Mouse (Mus musculus) embryonic fibroblast, embryonic 13.5 days (primary cell): ENCODE data around the gene Strn.

Experiments
- CTCF ChIP-seq: IDR thresholded peaks from 2 replicates; pipeline ENCODE4 v1.5.1; 2011; ENCODE audit warnings: mild to moderate bottlenecking, control low read depth, low read length, moderate library complexity, borderline replicate concordance; ENCODE audit not compliant: insufficient read depth
- POLR2A ChIP-seq: IDR thresholded peaks from 2 replicates; pipeline ENCODE4 v1.6.1; 2011; ENCODE audit warnings: low read depth, mild to moderate bottlenecking, control low read depth, low read length, moderate library complexity

GRCm38 (mm10) chr17:78732056-78732455 lies 4.9 kb downstream of the Strn start:
- TF ChIP-seq CTCF (no peak), POLR2A (no peak)
